13 mouse cellular contexts compared by ENCODE assay signal in the genomic region with DNA sequence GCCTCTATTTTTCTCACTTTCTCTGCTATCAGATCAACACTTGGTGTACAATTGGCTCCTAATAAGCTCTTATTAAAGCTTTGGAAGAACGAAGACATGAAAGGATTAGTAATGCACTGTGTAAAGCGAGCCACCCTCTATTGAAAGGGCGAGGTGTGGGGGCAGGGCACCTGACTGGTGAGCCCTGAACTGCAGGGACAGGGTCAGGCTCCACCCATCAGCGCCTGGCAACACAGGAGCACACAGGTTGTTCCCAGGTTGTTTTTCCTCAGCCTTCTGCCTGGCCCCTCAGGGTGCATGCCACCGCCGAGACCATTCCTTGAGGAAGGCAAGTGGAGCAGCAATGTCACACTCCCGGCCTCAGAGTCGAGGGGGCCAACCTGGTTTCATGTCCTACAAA.
A peak's percentile ranks its signal among the peaks of the same experiment; 100 is the strongest.
DNase-seq lines count a peak whose midpoint lies in the region; ATAC-seq lines count a peak whose summit lies in the region.
"Had no signal": no experiment of that assay in that cellular context is flagged by ENCODE, and none has a peak within 500 bp of the region (broad histone marks: within the 10 kb centered on the region; RNA-seq: fewer than 3 reads in every experiment).

No protein-coding gene starts in this region.

- H3K36me3 ChIP-seq in heart, embryonic 10.5 days: no peaks in the 10 kb centered on the region
- H3K36me3 ChIP-seq in neural tube, embryonic 15.5 days: no peaks in the 10 kb centered on the region
- no peaks in the 10 kb centered on the region for H3K36me3 ChIP-seq in stomach, embryonic 16.5 days (ENCODE audit: control insufficient read depth, insufficient read depth, low read length)

- H3K9me3 ChIP-seq in heart, embryonic 10.5 days: no peaks in the 10 kb centered on the region
- no peaks in the 10 kb centered on the region for H3K9me3 ChIP-seq in neural tube, embryonic 15.5 days (replicated peaks)
- H3K9me3 ChIP-seq in stomach, embryonic 16.5 days (replicated peaks; ENCODE audit: control insufficient read depth, low read length): 0 out of 2 replicates have a peak, but pooled peaks cover 4% of the 10 kb centered on the region

- DNase-seq in heart, embryonic 10.5 days (ENCODE audit: low spot score): no peak
- no peak for DNase-seq in heart, postnatal 36 days
- no peak for DNase-seq in neural tube, embryonic 10.5 days (ENCODE audit: extremely low spot score, low spot score)
- peak; percentile 29 for DNase-seq in kidney, adult 9 months
- no peak for DNase-seq in spleen, postnatal 4 days (ENCODE audit: low spot score in 2 of 2)
- DNase-seq: B cell, adult 2 months; cerebellum, adult 11-12 months; thymus, postnatal 4 days had no signal

- H3K4me2 ChIP-seq in neural tube, embryonic 15.5 days: 0 out of 2 replicates have a peak overlapping the region, but pooled peaks have one; percentile 15
- H3K4me2 ChIP-seq in stomach, embryonic 16.5 days (ENCODE audit: low read depth, low read length): 0 out of 2 replicates have a peak overlapping the region, but pooled peaks have one; percentile 19

- WGBS in heart, embryonic 10.5 days: 8% methylated on average over 8 of the region's 8 CpGs
- 19% methylated on average over 8 of the region's 8 CpGs for WGBS in neural tube, embryonic 15.5 days
- 20% methylated on average over 8 of the region's 8 CpGs for WGBS in stomach, embryonic 16.5 days

- no peak for ATAC-seq in neural tube, embryonic 15.5 days (ENCODE audit: low FRiP score)
- peak; percentile 72; the same call in 1 of the 2 replicates for ATAC-seq in stomach, embryonic 16.5 days (ENCODE audit: insufficient read depth, low FRiP score)
- no peak for ATAC-seq in CD4-positive, CD25-positive, alpha-beta regulatory T cell, adult 4 months
- ATAC-seq: activated CD4-positive, CD25-positive, alpha-beta regulatory T cell, adult 4 months; inflammation-experienced regulatory T-cells, adult 6 months had no signal

- H3K27ac ChIP-seq in heart, embryonic 10.5 days: peak overlapping the region; percentile 59
- no peak overlapping the region for H3K27ac ChIP-seq in neural tube, embryonic 15.5 days (replicated peaks)
- H3K27ac ChIP-seq in stomach, embryonic 16.5 days (ENCODE audit: low read length): peak overlapping the region; percentile 39; the same call in 1 of the 2 replicates

- no peak overlapping the region for H3K4me3 ChIP-seq in heart, embryonic 10.5 days
- H3K4me3 ChIP-seq in neural tube, embryonic 15.5 days (replicated peaks): no peak overlapping the region
- no peak overlapping the region for H3K4me3 ChIP-seq in stomach, embryonic 16.5 days (replicated peaks; ENCODE audit: low read length)

- peaks cover 36% of the 10 kb centered on the region for H3K4me1 ChIP-seq in heart, embryonic 10.5 days
- peaks cover 26% of the 10 kb centered on the region for H3K4me1 ChIP-seq in neural tube, embryonic 15.5 days
- H3K4me1 ChIP-seq in stomach, embryonic 16.5 days (ENCODE audit: control insufficient read depth, insufficient read depth, low read length): no peaks in the 10 kb centered on the region

- H3K9ac ChIP-seq in neural tube, embryonic 15.5 days (replicated peaks): no peak overlapping the region
- no peak overlapping the region for H3K9ac ChIP-seq in stomach, embryonic 16.5 days (ENCODE audit: low read length)

- H3K27me3 ChIP-seq in heart, embryonic 10.5 days (ENCODE audit: insufficient read depth, poor library complexity, severe bottlenecking): no peaks in the 10 kb centered on the region
- H3K27me3 ChIP-seq in neural tube, embryonic 15.5 days (replicated peaks): no peaks in the 10 kb centered on the region
- H3K27me3 ChIP-seq in stomach, embryonic 16.5 days (ENCODE audit: control insufficient read depth, insufficient read depth, low read length): no peaks in the 10 kb centered on the region

- intact Hi-C loops in heart, postnatal 36 days (cut with DNase I): no loop called here
